Mouse (Mus musculus): ENCODE data around the gene Anxa6. TPM values are rescaled to one million over a fixed set of nuclear protein-coding genes. Genes with fewer than 3 reads are reported as not detected.

Anxa6 gene
- total and polyA plus RNA-seq, 2 experiments from 2014 or later, result 71.3 to 86.0 TPM

DNA sequence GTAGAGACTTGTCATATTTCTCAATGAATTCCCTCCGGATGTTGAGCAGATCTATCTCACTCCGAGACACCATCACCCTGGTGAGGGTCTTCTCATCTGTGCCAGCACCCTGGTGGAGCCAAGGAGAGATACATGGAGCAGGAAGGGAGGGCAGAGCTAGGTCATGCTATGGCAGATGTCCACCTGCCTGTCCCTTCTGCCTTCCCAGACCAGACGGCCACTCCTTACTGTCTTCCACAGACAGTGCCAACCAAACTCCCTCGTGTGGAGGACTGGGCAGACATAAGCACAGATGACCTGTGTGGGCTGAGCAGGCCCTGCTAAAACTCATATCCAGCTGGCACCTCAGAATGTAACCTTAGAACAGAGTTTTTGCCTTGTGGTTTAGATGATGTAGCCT, 51.6 kb downstream of the Anxa6 start:
- H3K4me2 ChIP-seq (ENCODE audit: low read depth, low read length), result no peak overlapping the region
- no peaks in the 10 kb centered on the region for H3K4me1 ChIP-seq (ENCODE audit: insufficient read depth, low read length)
- no peaks in the 10 kb centered on the region for H3K9me3 ChIP-seq (ENCODE audit: low read length)
- no peak for TF ChIP-seq CTCF (IDR thresholded peaks at IDR 0.05; ENCODE audit: low read depth)
- WGBS, result 91% methylated on average over 4 of the region's 4 CpGs
- no peak overlapping the region for H3K9ac ChIP-seq (replicated peaks; ENCODE audit: low read length)
- no peak overlapping the region for H3K27ac ChIP-seq
- H3K36me3 ChIP-seq (ENCODE audit: insufficient read depth, low read length), result peaks cover 5% of the 10 kb centered on the region; the same call in 1 of the 2 replicates
- DNase-seq (ENCODE audit: low spot score) (no peak), ATAC-seq (no peak)
- H3K4me3 ChIP-seq (ENCODE audit: low read length), result no peak overlapping the region
- no peaks in the 10 kb centered on the region for H3K27me3 ChIP-seq (ENCODE audit: insufficient read depth, low read length)

DNA sequence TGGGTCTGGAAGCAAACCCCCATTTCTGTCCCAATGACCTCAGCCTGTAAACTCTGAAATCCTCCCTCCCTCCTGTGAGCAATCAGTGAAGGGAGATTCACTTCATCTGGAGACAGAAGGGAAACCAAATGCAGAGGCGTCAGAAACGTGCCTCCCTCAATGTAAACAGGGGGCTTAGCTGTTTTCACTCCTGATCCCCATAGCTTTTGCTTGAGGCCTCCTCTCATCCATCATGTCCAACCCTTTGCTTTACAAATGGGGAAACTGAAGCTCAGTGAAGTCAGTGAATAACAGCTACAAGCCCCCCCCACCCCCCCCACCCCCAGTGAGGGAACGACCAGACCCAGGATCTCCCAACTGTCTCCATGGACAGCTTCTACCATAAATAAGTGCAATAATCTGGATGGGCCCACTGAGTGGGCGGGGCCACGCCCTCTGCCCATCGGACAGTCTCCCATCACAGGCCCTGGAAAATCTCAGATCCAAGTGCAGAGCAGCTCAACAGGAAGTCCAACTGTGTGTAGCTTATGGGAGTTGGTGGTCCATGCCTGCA, 55.8 kb downstream of the Anxa6 start:
- no peak for DNase-seq (ENCODE audit: low spot score)
- no peak overlapping the region for H3K4me2 ChIP-seq (ENCODE audit: low read depth, low read length)
- H3K27ac ChIP-seq, result no peak overlapping the region
- peaks cover 6% of the 10 kb centered on the region; the same call in 1 of the 2 replicates for H3K4me1 ChIP-seq (ENCODE audit: insufficient read depth, low read length)
- no peak overlapping the region for H3K4me3 ChIP-seq (ENCODE audit: low read length)
- no peak for TF ChIP-seq CTCF (IDR thresholded peaks at IDR 0.05; ENCODE audit: low read depth)
- H3K36me3 ChIP-seq (ENCODE audit: insufficient read depth, low read length), result peaks cover 5% of the 10 kb centered on the region; the same call in 1 of the 2 replicates
- H3K27me3 ChIP-seq (ENCODE audit: insufficient read depth, low read length), result no peaks in the 10 kb centered on the region
- WGBS, result 69% methylated on average over 6 of the region's 6 CpGs
- H3K9ac ChIP-seq (replicated peaks; ENCODE audit: low read length), result no peak overlapping the region
- H3K9me3 ChIP-seq (ENCODE audit: low read length), result no peaks in the 10 kb centered on the region
- ATAC-seq, result no peak

- Histone ChIP-seq H3K9me3 (ENCODE audit: low read length) (no peaks in the 10 kb centered on the region), H3K27me3 (ENCODE audit: insufficient read depth, low read length) (no peaks in the 10 kb centered on the region)
- DNase-seq (ENCODE audit: low spot score), result no peak
Measured at GRCm38 (mm10) chr11:54976351-54976750, 56.9 kb downstream of the Anxa6 start.

DNA sequence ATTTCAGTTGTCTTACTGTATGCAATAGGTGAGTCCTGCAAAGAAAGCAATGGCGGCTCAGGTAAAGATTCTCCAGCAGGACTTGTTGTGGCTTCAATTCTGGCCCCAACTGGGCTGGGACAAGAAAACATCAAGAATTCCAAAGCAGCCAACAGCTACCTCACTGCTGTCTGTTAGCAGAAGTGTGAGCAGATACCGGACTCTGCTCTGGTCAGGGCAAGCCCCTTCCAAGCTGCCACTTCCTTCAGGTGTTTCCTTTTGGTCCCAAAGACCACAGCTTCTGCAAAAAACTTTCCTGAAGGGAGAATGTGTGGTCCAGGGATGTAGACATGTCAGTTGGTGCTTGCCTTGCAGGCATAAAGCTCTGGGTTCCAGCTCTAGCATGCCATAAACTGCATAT, 57.5 kb downstream of the Anxa6 start:
- Histone ChIP-seq H3K4me2 (ENCODE audit: low read depth, low read length) (no peak overlapping the region), H3K36me3 (ENCODE audit: insufficient read depth, low read length) (peaks cover 3% of the 10 kb centered on the region; the same call in 1 of the 2 replicates), H3K9ac (replicated peaks; ENCODE audit: low read length) (no peak overlapping the region), H3K9me3 (ENCODE audit: low read length) (no peaks in the 10 kb centered on the region), H3K4me1 (ENCODE audit: insufficient read depth, low read length) (peaks cover 6% of the 10 kb centered on the region; the same call in 1 of the 2 replicates), H3K27me3 (ENCODE audit: insufficient read depth, low read length) (no peaks in the 10 kb centered on the region), H3K4me3 (ENCODE audit: low read length) (no peak overlapping the region), H3K27ac (no peak overlapping the region)
- no peak for TF ChIP-seq CTCF (IDR thresholded peaks at IDR 0.05; ENCODE audit: low read depth)
- DNase-seq (ENCODE audit: low spot score) (no peak), ATAC-seq (no peak)
- 98% methylated on average over 2 of the region's 2 CpGs for WGBS

More at GRCm38 (mm10) chr11:54976351-54976750, 56.9 kb downstream of the Anxa6 start:
- Histone ChIP-seq H3K36me3 (ENCODE audit: insufficient read depth, low read length) (peaks cover 3% of the 10 kb centered on the region; the same call in 1 of the 2 replicates), H3K27ac (no peak overlapping the region), H3K4me1 (ENCODE audit: insufficient read depth, low read length) (peaks cover 6% of the 10 kb centered on the region; the same call in 1 of the 2 replicates), H3K9ac (replicated peaks; ENCODE audit: low read length) (no peak overlapping the region), H3K4me2 (ENCODE audit: low read depth, low read length) (no peak overlapping the region), H3K4me3 (ENCODE audit: low read length) (no peak overlapping the region)
- no peak for TF ChIP-seq CTCF (IDR thresholded peaks at IDR 0.05; ENCODE audit: low read depth)
- 98% methylated on average over 2 of the region's 2 CpGs for WGBS
- ATAC-seq, result no peak

DNA sequence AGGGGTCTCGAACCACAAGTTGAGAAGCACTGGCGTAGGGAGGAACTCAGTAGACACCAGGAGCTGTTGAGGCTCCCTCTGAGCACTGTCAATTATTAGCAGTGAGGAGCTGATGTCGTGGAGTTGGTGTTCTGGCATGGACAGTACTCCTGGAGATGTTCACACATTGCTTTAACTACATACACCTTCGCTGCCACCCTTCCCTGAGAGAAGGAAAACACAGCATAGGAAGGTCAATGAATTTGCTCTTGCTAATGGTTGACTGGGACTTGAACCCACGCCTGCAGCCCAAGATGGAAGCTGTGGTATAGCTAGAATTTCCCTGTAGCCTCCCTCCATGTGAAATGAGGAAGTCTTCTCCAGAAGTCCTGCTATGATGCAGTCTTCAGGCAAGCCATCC, 57.9 kb downstream of the Anxa6 start:
- no peak for ATAC-seq
- peaks cover 6% of the 10 kb centered on the region; the same call in 1 of the 2 replicates for H3K4me1 ChIP-seq (ENCODE audit: insufficient read depth, low read length)
- TF ChIP-seq CTCF (IDR thresholded peaks at IDR 0.05; ENCODE audit: low read depth), result no peak
- 77% methylated on average over 5 of the region's 5 CpGs for WGBS
- H3K4me3 ChIP-seq (ENCODE audit: low read length), result no peak overlapping the region
- H3K27ac ChIP-seq, result no peak overlapping the region
- DNase-seq (ENCODE audit: low spot score), result no peak
- H3K9ac ChIP-seq (replicated peaks; ENCODE audit: low read length), result no peak overlapping the region
- H3K9me3 ChIP-seq (ENCODE audit: low read length), result no peaks in the 10 kb centered on the region
- no peak overlapping the region for H3K4me2 ChIP-seq (ENCODE audit: low read depth, low read length)
- peaks cover 3% of the 10 kb centered on the region; the same call in 1 of the 2 replicates for H3K36me3 ChIP-seq (ENCODE audit: insufficient read depth, low read length)
- H3K27me3 ChIP-seq (ENCODE audit: insufficient read depth, low read length), result no peaks in the 10 kb centered on the region

- peaks cover 6% of the 10 kb centered on the region; the same call in 1 of the 2 replicates for H3K4me1 ChIP-seq (ENCODE audit: insufficient read depth, low read length)
- ATAC-seq (no peak), DNase-seq (ENCODE audit: low spot score) (no peak)
- H3K27ac ChIP-seq, result no peak overlapping the region
- TF ChIP-seq CTCF (IDR thresholded peaks at IDR 0.05; ENCODE audit: low read depth), result no peak
- 91% methylated on average over 4 of the region's 4 CpGs for WGBS
- H3K4me2 ChIP-seq (ENCODE audit: low read depth, low read length), result no peak overlapping the region
- H3K36me3 ChIP-seq (ENCODE audit: insufficient read depth, low read length), result peaks cover 3% of the 10 kb centered on the region; the same call in 1 of the 2 replicates
- H3K4me3 ChIP-seq (ENCODE audit: low read length), result no peak overlapping the region
- H3K27me3 ChIP-seq (ENCODE audit: insufficient read depth, low read length), result no peaks in the 10 kb centered on the region
- no peaks in the 10 kb centered on the region for H3K9me3 ChIP-seq (ENCODE audit: low read length)
- H3K9ac ChIP-seq (replicated peaks; ENCODE audit: low read length), result no peak overlapping the region
Measured at GRCm38 (mm10) chr11:54974639-54975038, 58.6 kb downstream of the Anxa6 start.

Measured in hindbrain, postnatal 0 days (tissue).